Mouse (Mus musculus): ENCODE results near the gene Dab2ip. TPM values are rescaled to one million over a fixed set of nuclear protein-coding genes. Genes with fewer than 3 reads are reported as not detected.

Dab2ip gene
- total and polyA plus RNA-seq, 3 experiments: 4.0 to 9.9 TPM; not detected in 1

DNA sequence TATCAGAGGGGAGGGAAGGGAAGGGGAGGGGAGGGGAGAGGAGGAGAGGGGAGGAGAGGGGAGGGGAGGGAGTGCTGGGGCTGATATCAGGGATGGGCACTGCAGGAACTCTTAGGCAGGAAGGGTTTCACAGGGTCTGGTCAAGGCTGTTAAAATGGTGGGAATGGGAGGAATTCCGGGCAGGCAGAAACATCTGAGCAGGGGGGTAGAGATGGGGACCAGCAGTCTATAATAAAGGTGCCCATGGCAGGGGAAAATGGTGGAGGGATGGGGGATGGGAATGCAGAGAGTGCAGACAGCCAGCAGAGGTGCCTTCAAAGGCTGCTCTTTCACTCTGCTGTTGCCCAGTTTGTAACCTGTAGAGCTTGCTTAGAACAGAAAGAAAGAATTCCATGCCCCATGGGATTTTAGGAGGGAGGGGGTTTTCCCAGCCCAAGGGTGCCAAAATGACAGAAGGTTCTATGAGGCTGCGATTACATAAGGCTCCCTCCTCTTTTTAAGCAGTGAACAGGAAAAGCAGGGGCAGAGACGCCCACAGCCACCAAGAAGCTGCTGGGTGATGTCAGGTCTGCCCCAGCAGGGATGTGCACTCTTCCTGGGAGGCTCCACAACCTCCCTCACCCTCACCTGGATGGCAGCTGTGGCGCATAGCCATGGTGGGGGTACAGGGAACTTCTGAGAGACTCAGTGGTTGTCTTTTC is 210.6 kb downstream of the Dab2ip start:
- Histone ChIP-seq H3K36me3 (ENCODE audit: control insufficient read depth in 1 of 2, insufficient read depth in 2 of 2, low read length in 2 of 2) (no peaks in the 10 kb centered on the region), H3K79me2 (ENCODE audit: control insufficient read depth, insufficient read depth, low read length, poor library complexity) (no peaks in the 10 kb centered on the region), H3K9ac (ENCODE audit: control insufficient read depth, low read depth, low read length, poor library complexity, severe bottlenecking) (no peak overlapping the region), H3K4me3 (ENCODE audit: control insufficient read depth in 1 of 2, insufficient read depth in 1 of 2, low read depth in 2 of 2, low read length in 2 of 2) (no peak overlapping the region), H3K27ac (ENCODE audit: control insufficient read depth, low read depth, low read length) (no peak overlapping the region), H3K4me1 (ENCODE audit: control insufficient read depth in 1 of 2, insufficient read depth in 2 of 2, low read length in 2 of 2) (no peaks in the 10 kb centered on the region), H3K9me3 (replicated peaks; ENCODE audit: insufficient read depth, low read length) (no peaks in the 10 kb centered on the region), H3K27me3 (ENCODE audit: control insufficient read depth in 1 of 2, insufficient read depth in 2 of 2, low read length in 2 of 2) (no peaks in the 10 kb centered on the region)
- no peak for DNase-seq (ENCODE audit: low read depth, low spot score)
- TF ChIP-seq NELFE (IDR thresholded peaks at IDR 0.05; ENCODE audit: low read depth, low read length) (no peak), E2F4 (IDR thresholded peaks at IDR 0.05; ENCODE audit: borderline replicate concordance, low read depth, low read length) (no peak)

DNA sequence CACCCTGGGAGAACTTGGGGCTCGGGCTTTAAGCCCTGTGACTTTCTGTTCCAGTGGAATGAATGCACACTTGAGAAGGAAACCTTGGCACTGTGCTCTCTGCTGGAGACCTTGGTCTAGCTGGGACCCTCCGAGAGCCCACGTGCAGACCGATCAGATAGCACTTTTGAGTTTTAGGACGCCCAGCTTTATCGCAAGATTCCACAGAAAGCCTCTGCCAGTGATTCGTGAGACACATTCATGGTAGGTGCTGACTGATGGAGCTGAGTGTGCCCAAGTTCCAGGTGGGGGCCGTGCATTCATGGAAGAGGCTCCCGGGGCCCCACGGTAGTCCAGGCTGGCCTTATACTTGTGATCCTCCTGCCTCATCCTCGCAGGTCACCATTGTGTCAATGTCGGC is 211.3 kb downstream of the Dab2ip start:
- Histone ChIP-seq H3K9ac (ENCODE audit: control insufficient read depth, low read depth, low read length, poor library complexity, severe bottlenecking) (no peak overlapping the region), H3K36me3 (ENCODE audit: control insufficient read depth in 1 of 2, insufficient read depth in 2 of 2, low read length in 2 of 2) (no peaks in the 10 kb centered on the region), H3K4me1 (ENCODE audit: control insufficient read depth in 1 of 2, insufficient read depth in 2 of 2, low read length in 2 of 2) (no peaks in the 10 kb centered on the region), H3K79me2 (ENCODE audit: control insufficient read depth, insufficient read depth, low read length, poor library complexity) (no peaks in the 10 kb centered on the region), H3K4me3 (ENCODE audit: control insufficient read depth in 1 of 2, insufficient read depth in 1 of 2, low read depth in 2 of 2, low read length in 2 of 2) (no peak overlapping the region), H3K27ac (ENCODE audit: control insufficient read depth, low read depth, low read length) (no peak overlapping the region), H3K27me3 (ENCODE audit: control insufficient read depth in 1 of 2, insufficient read depth in 2 of 2, low read length in 2 of 2) (no peaks in the 10 kb centered on the region), H3K9me3 (replicated peaks; ENCODE audit: insufficient read depth, low read length) (no peaks in the 10 kb centered on the region)
- TF ChIP-seq POLR2AphosphoS5 (IDR thresholded peaks at IDR 0.05; ENCODE audit: borderline replicate concordance, low read depth, low read length) (no peak), NRF1 (IDR thresholded peaks at IDR 0.05; ENCODE audit: insufficient read depth, low read depth, low read length, poor library complexity, severe bottlenecking) (no peak), CHD2 (IDR thresholded peaks at IDR 0.05; ENCODE audit: low read length) (no peak), EP300 (IDR thresholded peaks at IDR 0.05; ENCODE audit: low read depth in 1 of 2, low read length in 2 of 2) (no peak), USF2 (IDR thresholded peaks at IDR 0.05; ENCODE audit: borderline replicate concordance in 1 of 2, insufficient read depth in 1 of 2, low read depth in 1 of 2, low read length in 2 of 2) (no peak), JUND (IDR thresholded peaks at IDR 0.05; ENCODE audit: low read depth, low read length) (no peak), E2F4 (IDR thresholded peaks at IDR 0.05; ENCODE audit: borderline replicate concordance, low read depth, low read length) (no peak), MAX (IDR thresholded peaks at IDR 0.05; ENCODE audit: low read length) (no peak)
- DNase-seq (ENCODE audit: low read depth, low spot score): no peak

DNA sequence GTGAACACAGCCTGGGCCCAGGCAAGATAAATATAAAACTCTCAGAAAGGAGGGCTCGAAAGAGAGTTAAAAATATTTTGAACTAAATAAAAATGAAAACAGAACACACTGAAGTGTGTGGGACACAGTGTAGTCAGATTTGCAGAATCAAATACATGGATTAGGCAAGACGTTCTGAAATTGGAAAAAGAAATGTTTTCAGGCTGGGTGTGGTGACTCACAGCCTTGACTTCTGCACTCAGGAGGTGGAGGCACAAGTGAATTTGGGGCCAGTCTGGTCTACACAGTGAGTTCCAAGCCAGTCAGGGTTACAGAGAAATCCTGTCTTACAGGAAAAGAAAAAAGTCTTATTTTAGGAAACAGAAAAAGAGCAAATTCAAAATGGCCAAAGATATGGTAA is 212.5 kb downstream of the Dab2ip start:
- no peak for DNase-seq (ENCODE audit: low read depth, low spot score)
- no peak overlapping the region for H3K9ac ChIP-seq (ENCODE audit: control insufficient read depth, low read depth, low read length, poor library complexity, severe bottlenecking)
- H3K4me1 ChIP-seq (ENCODE audit: control insufficient read depth in 1 of 2, insufficient read depth in 2 of 2, low read length in 2 of 2): no peaks in the 10 kb centered on the region
- no peaks in the 10 kb centered on the region for H3K9me3 ChIP-seq (replicated peaks; ENCODE audit: insufficient read depth, low read length)
- no peaks in the 10 kb centered on the region for H3K36me3 ChIP-seq (ENCODE audit: control insufficient read depth in 1 of 2, insufficient read depth in 2 of 2, low read length in 2 of 2)
- no peak overlapping the region for H3K27ac ChIP-seq (ENCODE audit: control insufficient read depth, low read depth, low read length)
- H3K27me3 ChIP-seq (ENCODE audit: control insufficient read depth in 1 of 2, insufficient read depth in 2 of 2, low read length in 2 of 2): no peaks in the 10 kb centered on the region
- TF ChIP-seq ZC3H11A (IDR thresholded peaks at IDR 0.05; ENCODE audit: low read depth, low read length) (no peak), NELFE (IDR thresholded peaks at IDR 0.05; ENCODE audit: low read depth, low read length) (no peak), GABPA (IDR thresholded peaks at IDR 0.05; ENCODE audit: low read depth, low read length) (no peak), NRF1 (IDR thresholded peaks at IDR 0.05; ENCODE audit: insufficient read depth, low read depth, low read length, poor library complexity, severe bottlenecking) (no peak), POLR2AphosphoS2 (IDR thresholded peaks at IDR 0.05; ENCODE audit: low read length) (no peak), TCF12 (IDR thresholded peaks at IDR 0.05; ENCODE audit: low read depth, low read length) (no peak), RCOR1 (IDR thresholded peaks at IDR 0.05; ENCODE audit: low read depth, low read length) (no peak), MAZ (IDR thresholded peaks at IDR 0.05; ENCODE audit: low read depth, low read length) (no peak), CHD1 (IDR thresholded peaks at IDR 0.05; ENCODE audit: low read depth, low read length) (no peak), CTCF (IDR thresholded peaks at IDR 0.05 in 2 of 3, conservative IDR thresholded peaks at IDR 0.05 in 1 of 3; ENCODE audit: control insufficient read depth in 1 of 3, insufficient read depth in 1 of 3, low read depth in 2 of 3, low read length in 3 of 3, poor library complexity in 1 of 3, severe bottlenecking in 1 of 3) (no peak), POLR2A (IDR thresholded peaks at IDR 0.05; ENCODE audit: control insufficient read depth in 1 of 2, insufficient read depth in 1 of 2, low read depth in 1 of 2, low read length in 2 of 2, poor library complexity in 1 of 2) (no peak), POLR2AphosphoS5 (IDR thresholded peaks at IDR 0.05; ENCODE audit: borderline replicate concordance, low read depth, low read length) (no peak), TAL1 (IDR thresholded peaks at IDR 0.05; ENCODE audit: low read length) (no peak), RAD21 (IDR thresholded peaks at IDR 0.05; ENCODE audit: low read depth, low read length) (no peak), EP300 (IDR thresholded peaks at IDR 0.05; ENCODE audit: low read depth in 1 of 2, low read length in 2 of 2) (no peak), ZKSCAN1 (IDR thresholded peaks at IDR 0.05; ENCODE audit: low read depth, low read length) (no peak), USF2 (IDR thresholded peaks at IDR 0.05; ENCODE audit: borderline replicate concordance in 1 of 2, insufficient read depth in 1 of 2, low read depth in 1 of 2, low read length in 2 of 2) (no peak), MEF2A (IDR thresholded peaks at IDR 0.05; ENCODE audit: extremely low read depth, insufficient replicate concordance, low read depth, low read length, poor library complexity, severe bottlenecking) (no peak), MXI1 (IDR thresholded peaks at IDR 0.05; ENCODE audit: low read depth, low read length) (no peak)
- no peak overlapping the region for H3K4me3 ChIP-seq (ENCODE audit: control insufficient read depth in 1 of 2, insufficient read depth in 1 of 2, low read depth in 2 of 2, low read length in 2 of 2)
- H3K79me2 ChIP-seq (ENCODE audit: control insufficient read depth, insufficient read depth, low read length, poor library complexity): no peaks in the 10 kb centered on the region
